Mouse (Mus musculus) testis, postnatal 14 days (tissue): Measurements from ENCODE around the gene Rnf130.

Source experiments
- DNase-seq: peaks from one replicate; pipeline ENCODE4 v3.0.0; 2021; ENCODE audit warnings: low spot score

Rnf130 gene

DNA sequence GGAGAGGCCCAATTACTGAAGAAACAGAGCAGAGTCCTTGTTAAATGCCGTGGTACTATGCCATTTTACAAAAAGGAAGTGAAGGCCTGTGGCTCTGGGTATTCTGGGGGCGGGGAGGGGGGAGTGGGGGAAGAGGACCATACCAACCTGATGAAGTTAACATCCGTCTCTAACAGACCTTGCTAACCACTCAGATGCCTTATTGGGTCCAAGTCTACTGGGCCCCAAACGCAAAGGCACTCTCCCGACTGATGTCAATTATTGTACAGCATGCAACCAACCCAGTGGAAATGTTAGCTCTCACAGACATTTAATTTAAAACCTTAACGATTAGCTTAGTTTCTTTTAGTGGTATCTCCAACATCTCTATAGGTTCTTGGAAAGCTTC lies 707 bp upstream of the Rnf130 start:
- no peak for DNase-seq

DNA sequence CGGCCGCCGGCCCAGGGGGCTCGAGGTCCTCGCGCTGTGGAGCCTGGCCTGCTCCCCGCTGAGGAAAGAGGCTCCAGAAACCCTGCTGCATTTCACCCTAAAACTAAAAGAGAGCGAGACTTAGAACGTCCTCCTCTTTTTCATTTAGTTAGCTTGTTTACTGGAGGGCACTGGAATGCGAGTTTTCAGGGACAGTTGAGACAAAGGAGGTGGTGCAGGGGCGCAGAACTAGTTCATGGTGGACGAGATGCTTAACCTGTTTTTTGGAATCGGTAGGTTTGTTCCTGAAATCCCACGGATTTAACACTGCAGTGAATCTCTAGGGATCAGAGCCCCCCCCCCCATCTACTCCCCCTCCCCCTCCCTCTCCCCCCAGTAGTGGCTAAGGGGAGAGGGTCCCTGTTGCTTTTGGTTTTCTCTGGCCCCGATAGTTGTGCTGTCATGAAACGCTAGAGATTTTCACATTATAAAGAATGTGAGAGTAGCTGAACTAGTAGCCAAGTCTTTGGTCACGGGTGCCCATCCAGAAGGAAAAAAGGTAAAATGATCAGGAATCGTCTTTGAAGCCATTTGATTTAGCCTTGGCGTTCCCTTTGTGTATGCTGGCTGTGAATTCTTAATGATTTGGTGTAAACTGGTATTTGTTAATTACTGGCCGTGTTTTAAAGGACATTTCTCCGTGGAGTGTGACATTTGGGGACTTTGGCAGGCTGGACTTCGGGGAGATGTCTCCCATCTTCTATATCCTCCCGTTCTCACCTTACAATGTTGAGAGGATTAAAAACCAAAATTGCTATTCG lies 775 bp downstream of the Rnf130 start:
- DNase-seq: no peak

DNA sequence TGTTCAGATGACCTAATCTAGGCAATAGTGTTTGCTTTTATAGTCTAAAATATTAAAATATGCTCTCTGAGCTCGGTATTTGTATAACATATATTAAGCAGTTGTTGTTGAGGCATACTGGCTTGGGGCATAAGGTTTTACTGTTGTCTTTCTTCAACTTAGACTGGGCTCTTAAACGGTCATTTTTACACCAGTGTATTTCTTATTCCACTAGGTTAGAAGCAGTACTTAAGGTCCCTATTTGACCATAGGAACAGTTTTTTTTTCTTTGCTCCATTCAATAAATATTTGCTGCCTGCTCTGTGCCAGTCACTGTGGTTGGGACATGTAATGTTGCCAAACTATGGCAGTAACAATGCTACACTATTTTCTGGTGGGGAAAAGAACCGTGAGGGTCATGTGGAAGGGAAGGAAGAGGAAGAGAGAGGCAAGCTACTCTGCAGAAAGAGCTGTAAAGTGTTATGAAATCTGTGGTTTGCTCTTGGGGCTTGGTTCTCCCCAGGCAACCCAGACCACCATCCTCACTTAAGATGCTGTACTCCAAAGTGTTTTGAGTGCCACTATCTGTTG lies 1.5 kb downstream of the Rnf130 start:
- no peak for DNase-seq

DNA sequence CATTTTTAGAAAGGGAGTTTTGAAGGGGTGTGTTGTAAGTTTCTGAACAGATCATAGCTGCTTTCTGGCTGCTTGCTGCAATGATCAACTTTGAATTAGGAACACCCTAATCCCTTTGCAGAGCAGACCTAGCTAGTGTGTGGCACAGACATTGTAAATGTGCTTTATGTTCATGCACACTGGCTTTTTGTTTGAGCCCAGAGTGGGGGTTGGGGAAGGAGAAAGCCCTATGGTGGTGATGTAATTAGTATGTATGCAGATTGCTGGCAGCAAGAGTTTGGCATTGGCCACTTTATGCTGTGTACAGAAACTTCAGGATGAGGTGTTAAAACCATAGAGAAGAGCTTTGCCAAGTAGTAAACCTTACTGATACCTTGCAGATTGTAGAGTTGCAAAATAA lies 3.3 kb downstream of the Rnf130 start:
- no peak for DNase-seq

DNA sequence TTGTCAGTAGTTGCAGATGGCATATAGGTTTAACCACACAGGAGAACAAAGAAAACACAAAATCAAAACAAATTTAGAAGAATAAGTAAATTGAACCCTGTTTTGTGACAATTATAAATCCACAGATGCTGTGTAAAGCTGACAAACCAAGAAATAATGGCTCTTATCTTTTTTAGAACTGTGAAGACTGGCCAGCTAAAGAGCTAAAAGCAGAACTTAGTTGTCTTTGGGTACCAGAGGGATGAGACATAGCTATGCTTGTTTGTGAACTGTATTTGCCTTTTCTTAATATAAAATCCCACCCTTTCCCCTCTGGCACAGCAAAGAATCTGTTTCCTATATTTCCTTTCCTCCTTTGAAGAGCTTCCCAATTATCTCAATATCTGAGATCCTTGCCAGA lies 9.0 kb downstream of the Rnf130 start:
- no peak for DNase-seq

DNA sequence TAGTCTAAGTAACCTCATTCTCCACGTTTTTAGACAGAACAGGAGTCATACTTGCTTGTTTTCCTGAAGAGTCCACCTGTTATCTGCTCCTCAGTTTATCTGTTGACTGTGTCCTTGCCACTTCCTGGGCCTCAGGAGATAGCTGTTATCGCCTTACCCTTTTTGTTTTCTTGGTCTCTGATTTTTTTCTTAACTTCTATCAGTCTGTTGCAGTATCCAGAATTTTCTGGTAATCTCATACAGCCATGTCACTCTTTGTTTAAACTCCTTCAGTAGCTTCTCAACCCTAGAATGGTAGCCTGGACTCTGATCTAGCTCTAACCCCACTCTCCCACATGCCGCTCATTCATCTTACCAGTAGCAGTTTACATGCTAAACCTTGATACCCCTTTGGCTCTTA lies 10.6 kb downstream of the Rnf130 start:
- DNase-seq: no peak

DNA sequence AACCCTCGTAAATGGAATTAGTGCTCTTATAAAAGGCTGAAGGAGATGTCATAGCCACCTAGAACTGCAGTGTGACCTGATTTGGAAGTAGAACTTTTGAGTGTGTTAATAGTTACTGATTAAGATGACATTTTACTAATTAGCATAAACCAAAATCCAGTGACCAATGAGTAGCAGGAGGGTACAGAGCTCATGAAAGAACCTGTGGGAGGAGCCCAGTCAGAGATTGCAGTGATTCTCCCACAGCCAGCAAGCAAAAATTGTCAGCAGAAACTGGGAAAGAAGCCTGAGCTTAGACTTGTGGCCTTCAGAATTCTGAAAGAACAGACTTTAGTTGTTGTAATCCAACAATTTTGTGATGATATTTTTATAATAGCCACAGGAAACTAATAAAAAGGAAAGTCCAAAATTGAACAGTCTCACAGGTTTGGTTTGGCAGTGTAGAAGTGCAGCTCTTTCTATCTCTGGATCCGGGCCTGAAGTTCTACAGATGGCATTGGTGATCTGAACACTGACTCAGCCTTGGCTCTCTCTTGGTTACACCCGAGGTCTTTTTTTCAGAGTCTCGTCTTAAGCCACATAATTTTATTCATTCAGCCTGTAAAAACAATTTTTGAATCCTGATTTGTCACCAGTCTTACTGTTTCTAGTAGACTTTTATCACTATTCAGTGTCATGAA lies 11.8 kb downstream of the Rnf130 start:
- no peak for DNase-seq

DNA sequence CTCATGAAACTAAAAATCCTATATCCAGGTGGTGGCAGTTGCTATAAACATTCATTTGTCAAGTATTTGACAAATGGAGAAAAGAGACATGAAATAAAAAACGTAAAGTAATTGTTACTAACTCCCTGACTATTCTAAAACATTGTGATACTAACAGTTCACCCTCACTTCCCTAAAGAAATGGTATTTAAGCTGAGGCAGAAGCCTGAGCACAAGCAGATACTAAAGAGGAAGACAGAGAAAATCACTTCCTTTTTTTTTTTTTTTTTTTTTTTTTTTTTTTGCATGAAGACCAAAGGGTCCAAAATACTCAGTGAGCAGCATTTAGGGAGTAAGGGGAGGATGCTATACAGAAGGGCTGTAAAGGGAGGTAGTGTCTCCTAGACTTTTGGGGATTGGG lies 13.6 kb downstream of the Rnf130 start:
- no peak for DNase-seq

DNA sequence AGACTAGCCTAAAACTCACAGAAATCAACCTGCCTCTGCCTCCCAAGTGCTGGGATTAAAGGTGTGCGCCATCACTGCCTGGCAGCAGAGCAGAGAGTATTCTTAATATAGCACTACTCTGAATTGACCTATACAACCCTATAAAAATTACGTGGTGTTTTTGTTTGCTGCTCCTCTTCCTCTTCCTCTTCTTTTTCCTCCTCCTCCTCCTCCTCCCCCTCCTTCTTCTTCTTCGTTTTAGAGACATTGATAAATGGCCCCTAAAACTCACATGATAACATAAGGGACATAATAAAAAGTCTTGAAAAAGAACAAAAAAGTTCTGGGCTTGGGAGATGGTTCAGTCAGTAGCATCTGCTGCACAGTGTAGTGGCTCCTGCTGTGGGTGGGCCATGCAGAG lies 16.0 kb downstream of the Rnf130 start:
- no peak for DNase-seq

DNA sequence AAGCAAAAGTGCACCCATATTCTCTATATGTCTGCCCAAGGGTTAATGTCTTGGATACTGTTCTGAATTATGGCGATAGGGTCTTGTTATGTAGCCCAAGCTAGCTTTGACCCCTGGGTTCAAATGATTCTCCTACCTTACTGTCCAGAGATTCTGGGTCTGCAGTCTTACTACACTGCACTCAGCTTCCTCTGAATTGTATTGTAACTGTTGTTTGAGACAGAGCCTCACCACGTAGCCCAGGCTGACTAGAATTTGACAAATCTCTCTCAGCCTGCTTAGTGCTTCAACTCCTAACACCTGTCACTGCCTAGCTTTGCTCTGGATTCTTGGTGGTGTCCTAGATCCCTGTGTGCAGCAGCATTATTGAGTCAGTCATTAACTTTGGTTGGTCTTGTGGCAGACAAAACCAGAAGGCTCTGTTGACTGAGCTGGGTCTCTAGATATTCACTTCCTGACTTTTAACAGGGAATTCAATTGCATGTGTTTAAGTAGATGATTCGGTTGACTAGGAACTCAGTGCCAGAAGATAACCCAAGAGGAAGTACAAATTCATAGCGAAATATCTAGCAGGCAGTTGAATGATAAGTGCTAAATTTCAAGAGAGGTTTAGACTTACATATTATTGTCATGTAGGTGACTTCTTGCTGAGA lies 17.3 kb downstream of the Rnf130 start:
- DNase-seq: no peak

DNA sequence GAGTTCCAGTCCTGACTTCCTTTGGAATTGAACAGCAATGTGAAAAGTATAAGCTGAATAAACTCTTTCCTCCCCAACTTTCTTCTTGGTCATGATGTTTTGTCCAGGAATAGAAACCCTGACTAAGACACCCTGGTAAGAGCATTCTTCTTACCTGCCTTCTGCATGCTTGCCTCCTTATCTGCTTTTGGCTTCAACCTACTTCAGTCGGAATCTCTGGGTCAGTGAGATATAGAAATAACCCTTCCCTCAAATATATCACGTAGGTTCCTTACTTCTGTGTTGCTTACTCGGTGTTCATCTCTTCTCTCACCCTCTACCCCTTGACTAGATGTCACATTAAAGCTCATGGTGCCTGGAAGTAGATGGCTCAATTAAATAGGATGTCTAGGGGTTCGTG lies 19.3 kb downstream of the Rnf130 start:
- no peak for DNase-seq

DNA sequence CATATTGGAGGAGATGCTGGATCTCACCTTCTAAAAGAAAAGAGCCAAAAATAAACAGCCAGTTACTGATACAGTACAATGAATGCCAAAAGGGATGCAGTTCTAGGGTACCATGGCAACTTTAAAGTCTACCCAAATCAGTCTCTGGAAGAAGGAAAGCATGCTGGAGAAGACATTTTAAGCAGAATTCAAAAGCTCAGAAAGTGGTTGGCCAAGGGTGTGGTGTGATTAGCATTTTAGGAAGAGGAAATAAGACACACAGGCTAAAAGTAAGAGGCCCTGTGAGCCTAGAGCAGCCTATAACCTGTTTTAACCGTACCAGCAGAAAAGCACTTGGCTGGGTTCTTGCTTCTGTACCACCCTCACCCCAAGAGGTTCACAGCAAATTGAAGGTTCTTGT lies 22.5 kb downstream of the Rnf130 start:
- DNase-seq: no peak

DNA sequence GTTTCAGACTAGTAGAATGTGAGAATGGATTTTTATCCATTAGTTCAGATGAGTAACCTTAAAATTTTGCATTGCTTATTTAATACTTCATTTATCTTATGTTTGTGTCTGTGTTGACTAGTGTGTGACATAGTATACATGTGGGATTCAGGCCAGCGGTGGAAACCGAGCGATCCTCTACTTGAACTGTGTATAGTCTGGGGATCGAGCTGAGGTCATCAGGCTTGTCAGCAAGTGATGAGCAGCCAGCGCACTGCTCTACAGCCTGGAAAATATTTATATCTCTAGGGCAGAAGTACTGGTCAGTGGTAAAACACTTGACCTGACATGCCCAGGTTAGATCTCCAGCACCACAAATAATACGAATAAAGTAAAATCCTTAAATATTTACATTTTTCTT lies 23.0 kb downstream of the Rnf130 start:
- no peak for DNase-seq

DNA sequence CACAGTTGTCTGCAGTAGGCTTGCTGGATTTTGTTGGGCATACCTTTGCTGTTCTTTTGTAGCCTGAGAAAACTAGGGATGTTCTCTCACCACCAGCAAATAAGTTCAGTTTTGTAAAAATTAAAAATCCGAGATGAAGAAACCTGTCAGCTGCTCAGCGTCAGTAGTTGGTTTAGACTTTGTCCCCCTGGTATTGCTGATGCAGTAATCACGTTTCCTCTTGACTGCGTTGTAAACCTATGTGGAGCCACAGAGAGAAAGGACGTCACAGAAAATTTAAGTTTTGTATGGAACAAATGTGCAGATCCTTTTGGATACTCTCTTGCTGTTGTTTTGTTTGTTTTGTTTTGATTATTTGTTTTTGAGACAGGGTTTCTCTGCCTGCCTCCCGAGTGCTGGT lies 25.2 kb downstream of the Rnf130 start:
- DNase-seq: no peak

DNA sequence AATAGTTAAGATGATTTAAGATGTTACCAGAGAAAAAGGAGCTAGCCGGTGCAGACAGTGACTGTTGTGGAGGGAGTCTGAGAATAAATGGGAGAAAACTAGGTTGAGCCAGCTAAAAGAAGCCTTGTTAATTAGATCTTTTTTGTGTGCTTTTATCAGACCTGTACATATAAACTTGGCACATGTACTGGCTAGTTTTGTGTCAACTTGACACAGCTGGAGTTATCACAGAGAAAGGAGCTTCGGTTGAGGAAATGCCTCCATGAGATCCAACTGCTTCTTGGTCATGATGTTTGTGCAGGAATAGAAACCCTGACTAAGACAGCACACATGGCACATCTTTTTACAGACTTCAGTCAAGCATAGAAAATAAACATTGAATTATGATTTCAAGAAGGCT lies 32.6 kb downstream of the Rnf130 start:
- DNase-seq: no peak

DNA sequence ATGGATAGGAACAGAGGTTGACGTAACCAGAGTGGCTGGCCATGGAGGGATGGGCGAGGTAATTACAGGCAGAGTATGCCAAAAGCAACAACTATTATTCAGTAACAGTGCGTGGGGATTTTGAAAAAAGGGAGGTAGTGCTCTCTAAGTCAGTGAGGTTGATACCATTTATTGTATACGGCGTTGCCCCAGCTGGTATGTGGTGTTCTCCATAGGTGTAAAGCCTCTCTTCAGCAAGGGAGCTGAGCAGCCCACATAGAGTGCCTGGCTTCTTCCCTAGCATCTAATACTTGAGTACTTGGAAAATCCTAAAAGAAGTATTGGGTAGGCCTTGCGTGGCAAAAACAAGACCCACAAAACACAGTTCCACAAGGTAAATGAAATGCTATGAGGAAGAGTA lies 33.1 kb downstream of the Rnf130 start:
- no peak for DNase-seq

DNA sequence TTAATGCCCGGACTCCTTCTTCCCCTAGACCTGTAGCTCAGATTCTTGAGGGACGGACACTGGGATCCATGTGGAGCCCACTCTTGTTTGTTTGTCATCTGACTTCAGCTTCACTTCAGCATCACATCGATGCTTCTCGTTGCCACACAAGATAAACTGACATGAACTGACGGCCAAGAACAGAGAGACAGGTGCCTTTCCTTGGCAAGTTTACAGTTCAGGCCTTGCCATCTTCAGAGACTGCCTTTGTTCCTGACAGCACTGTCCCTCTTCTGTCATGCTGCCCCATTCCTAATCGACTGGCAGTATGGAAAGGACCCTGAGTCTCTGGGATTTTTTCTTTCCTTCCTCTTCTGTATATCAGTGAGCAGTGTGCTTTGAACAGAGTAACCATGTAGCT lies 33.9 kb downstream of the Rnf130 start:
- no peak for DNase-seq

DNA sequence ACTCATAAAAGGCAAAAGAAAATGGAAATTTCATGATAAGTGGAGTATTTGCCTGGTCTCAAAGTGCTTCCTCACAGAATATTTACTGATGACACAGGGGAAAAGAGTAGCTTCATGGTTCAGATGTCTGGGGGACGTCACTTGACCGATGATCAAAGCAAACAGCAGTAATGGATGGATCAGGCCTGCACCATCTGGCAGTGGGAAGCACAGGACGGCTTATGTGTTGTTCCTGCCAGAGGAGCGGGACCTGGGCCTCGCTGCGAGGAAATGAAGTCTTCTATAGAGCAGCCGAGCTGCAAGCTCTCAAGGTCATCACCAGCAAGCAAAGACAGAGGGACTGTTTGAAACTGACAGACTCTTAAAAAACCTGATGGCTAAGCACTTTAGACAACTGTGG lies 37.0 kb downstream of the Rnf130 start:
- no peak for DNase-seq

DNA sequence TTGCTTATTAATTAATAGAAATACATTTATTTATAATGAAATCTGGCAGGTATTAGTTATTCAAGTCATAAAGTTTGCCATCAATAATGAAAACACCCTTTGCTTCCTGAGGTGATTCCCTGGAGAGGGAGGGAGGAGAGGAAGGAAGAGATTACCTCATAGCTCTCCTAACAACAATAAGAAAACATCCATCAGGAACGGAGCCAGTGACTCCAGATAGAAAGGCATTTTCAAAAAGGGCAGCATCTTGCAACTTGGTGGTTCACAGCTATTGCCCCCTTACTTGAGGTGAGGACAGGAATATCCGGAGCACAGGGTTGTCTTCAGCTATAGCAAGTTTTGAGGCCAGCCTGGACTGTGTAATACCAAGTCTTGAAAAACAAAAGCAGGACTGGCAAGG lies 40.9 kb downstream of the Rnf130 start:
- DNase-seq: no peak

DNA sequence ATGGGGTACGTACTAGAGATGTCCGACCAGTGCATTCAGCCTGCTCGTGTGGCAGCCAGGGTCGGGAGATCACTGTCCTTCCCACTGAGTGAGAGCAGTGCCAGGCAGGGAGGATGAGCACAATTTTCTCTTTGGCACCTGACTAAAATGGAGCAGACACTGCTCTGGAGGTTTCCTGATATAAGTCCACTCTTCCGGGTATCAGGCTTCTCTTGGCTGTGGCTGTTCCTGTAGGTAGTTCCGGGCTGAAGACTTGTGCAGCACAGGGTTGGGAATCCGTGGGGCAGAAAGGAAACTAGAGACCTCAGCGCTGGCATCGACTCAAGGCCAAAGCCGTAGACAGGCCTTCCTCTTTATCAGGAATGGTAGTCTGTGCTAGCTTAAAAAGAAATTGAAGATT lies 48.7 kb downstream of the Rnf130 start:
- peak; percentile 27 for DNase-seq

DNA sequence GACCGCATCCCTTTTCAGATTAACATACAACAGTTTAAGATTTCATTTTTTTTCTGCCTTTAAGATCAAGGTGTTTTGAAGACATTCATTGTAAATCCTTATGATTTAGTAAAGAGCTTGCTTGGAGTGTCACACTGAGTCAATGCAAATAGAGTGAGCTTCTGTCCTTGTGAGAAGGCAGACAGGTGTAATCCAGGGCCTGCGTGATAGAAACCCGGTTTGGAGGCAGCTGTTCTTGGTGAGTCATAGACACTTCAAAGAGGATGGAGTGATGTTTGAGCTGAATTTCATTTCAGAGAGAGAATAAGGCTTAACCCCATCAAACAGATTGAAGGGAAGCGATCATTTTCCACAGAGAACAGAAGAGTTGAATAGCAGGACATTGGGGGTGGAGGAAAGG lies 51.6 kb downstream of the Rnf130 start:
- no peak for DNase-seq

DNA sequence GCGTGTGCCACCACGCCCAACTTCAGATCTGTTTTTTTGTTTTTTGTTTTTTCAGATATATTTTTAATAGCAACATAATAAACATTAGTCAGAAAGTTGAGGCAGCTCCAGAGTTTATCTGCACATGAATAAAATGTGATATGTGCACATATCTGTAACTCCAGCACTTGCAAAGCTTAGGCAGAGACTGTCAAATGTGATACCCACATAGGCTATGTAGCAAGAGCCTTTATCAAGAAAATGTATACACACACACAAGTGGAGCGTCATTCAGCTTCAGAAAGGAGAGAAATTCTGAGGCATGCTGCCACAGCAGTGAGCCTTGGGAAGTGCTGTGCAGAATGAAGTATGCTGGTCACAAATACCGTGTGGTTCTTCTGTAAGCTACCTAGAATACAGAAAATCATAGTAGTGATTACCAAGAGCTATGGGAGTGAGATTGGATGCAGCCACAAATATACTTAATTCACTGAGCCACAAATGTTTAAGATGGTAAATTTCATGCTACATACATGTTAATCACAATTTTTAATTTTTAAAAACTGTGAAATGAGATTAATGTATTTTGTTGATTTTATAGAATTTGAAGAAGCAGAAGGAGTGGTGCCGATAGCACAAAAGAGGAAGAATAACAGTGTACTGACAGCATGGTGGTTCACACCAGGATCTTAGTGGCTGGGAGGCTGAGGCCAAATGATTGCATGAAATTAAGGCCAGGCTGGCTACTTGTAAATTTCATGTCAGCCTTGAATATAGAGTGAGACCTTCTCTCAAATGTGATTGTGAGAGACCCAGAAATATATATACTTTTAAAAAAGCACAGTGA lies 56.4 kb downstream of the Rnf130 start:
- no peak for DNase-seq
